ENCODE assay signal across 14 mouse cellular contexts in genomic region chr17:35161421-35161820, GRCm38 (mm10). TPM values are rescaled to one million over a fixed set of nuclear protein-coding genes. Genes with fewer than 3 reads are reported as not detected.
A peak's percentile ranks its signal among the peaks of the same experiment; 100 is the strongest.
DNase-seq lines count a peak whose midpoint lies in the region; ATAC-seq and TF ChIP-seq lines count a peak whose summit lies in the region.
"Had no signal": no experiment of that assay in that cellular context is flagged by ENCODE, and none has a peak within 500 bp of the region (broad histone marks: within the 10 kb centered on the region; RNA-seq: fewer than 3 reads in every experiment).

No protein-coding gene starts in this region.

- H3K27me3 ChIP-seq in heart, embryonic 14.5 days (ENCODE audit: control insufficient read depth, insufficient read depth, low read length), result no peaks in the 10 kb centered on the region
- H3K27me3 ChIP-seq in liver, embryonic 12.5 days (replicated peaks), result no peaks in the 10 kb centered on the region
- H3K27me3 ChIP-seq in limb, embryonic 10.5 days (ENCODE audit: low read depth, poor library complexity, severe bottlenecking), result no peaks in the 10 kb centered on the region
- no peaks in the 10 kb centered on the region for H3K27me3 ChIP-seq in myocyte (ENCODE audit: control insufficient read depth, insufficient read depth, insufficient read length)
- H3K27me3 ChIP-seq: CH12.LX had no signal

- H3K9ac ChIP-seq in heart, embryonic 14.5 days (ENCODE audit: low read length), result peak overlapping the region; percentile 5; the same call in 1 of the 2 replicates
- 0 out of 2 replicates have a peak overlapping the region, but pooled peaks have one; percentile 15 for H3K9ac ChIP-seq in liver, embryonic 12.5 days

- peaks cover 10 to 31% of the 10 kb centered on the region in 2 experiments for H3K4me1 ChIP-seq in heart, embryonic 14.5 days (ENCODE audit: control insufficient read depth in 2 of 2, insufficient read depth in 2 of 2, low read length in 2 of 2)
- H3K4me1 ChIP-seq in liver, embryonic 12.5 days, result peaks cover 39% of the 10 kb centered on the region
- H3K4me1 ChIP-seq in limb, embryonic 10.5 days, result peaks cover 32% of the 10 kb centered on the region

- TF ChIP-seq POLR2A in myocyte (IDR thresholded peaks at IDR 0.05; ENCODE audit: insufficient read length, low read depth), result no peak

- H3K27ac ChIP-seq in heart, embryonic 14.5 days (replicated peaks in 1 of 2; ENCODE audit: control insufficient read depth in 1 of 2, insufficient read depth in 1 of 2, low read depth in 2 of 2, low read length in 2 of 2), result no peak overlapping the region
- H3K27ac ChIP-seq in liver, embryonic 12.5 days, result no peak overlapping the region
- H3K27ac ChIP-seq in limb, embryonic 10.5 days, result no peak overlapping the region

- intact Hi-C loops in heart, postnatal 25 days (cut with DNase I), result loop anchor here (5.0 to 10.0 kb wide), 2 partner anchors 39 to 957 kb away; partner anchors contain the start of genes Csnk2b, Gpank1 and Tap2
- intact Hi-C loops in left cerebral cortex, postnatal 4 days (cut with DNase I), result no loop called here

- H3K4me2 ChIP-seq in heart, embryonic 14.5 days (ENCODE audit: low read length), result no peak overlapping the region
- no peak overlapping the region for H3K4me2 ChIP-seq in liver, embryonic 12.5 days
- H3K4me2 ChIP-seq in myocyte (ENCODE audit: low read depth), result no peak overlapping the region

- H3K79me2 ChIP-seq in myocyte (ENCODE audit: control insufficient read depth, insufficient read depth), result peaks cover 67% of the 10 kb centered on the region

- no peak overlapping the region for H3ac ChIP-seq in myocyte (ENCODE audit: control insufficient read depth, insufficient read length)

- no peak for DNase-seq in heart, postnatal 25 days (ENCODE audit: low spot score)
- no peak for DNase-seq in liver
- DNase-seq in limb, embryonic 10.5 days (ENCODE audit: low spot score), result no peak
- DNase-seq in left cerebral cortex, postnatal 4 days, result no peak
- DNase-seq: cerebellum, adult 18-20 months; right cerebral cortex, postnatal 14 days; thymus, postnatal 25 days had no signal

- peaks cover 58% of the 10 kb centered on the region for H3K36me3 ChIP-seq in heart, embryonic 14.5 days (ENCODE audit: control insufficient read depth, insufficient read depth, low read length)
- H3K36me3 ChIP-seq in liver, embryonic 12.5 days, result peaks cover 65% of the 10 kb centered on the region
- peaks cover 66% of the 10 kb centered on the region for H3K36me3 ChIP-seq in limb, embryonic 10.5 days
- H3K36me3 ChIP-seq in myocyte (ENCODE audit: control insufficient read depth, insufficient read depth), result peaks cover 39% of the 10 kb centered on the region

- no peak for ATAC-seq in heart, embryonic 14.5 days (ENCODE audit: insufficient number of reproducible peaks, insufficient read depth, low FRiP score, low read depth)
- ATAC-seq in liver, embryonic 12.5 days, result no peak

- no peak overlapping the region for H3K4me3 ChIP-seq in heart, embryonic 14.5 days (ENCODE audit: control insufficient read depth in 1 of 2, insufficient read depth in 1 of 2, low read depth in 1 of 2, low read length in 2 of 2)
- H3K4me3 ChIP-seq in liver, embryonic 12.5 days, result no peak overlapping the region
- peak overlapping the region; percentile 15; the same call in 1 of the 2 replicates for H3K4me3 ChIP-seq in limb, embryonic 10.5 days
- peak overlapping the region; percentile 83 for H3K4me3 ChIP-seq in myocyte

- H3K9me3 ChIP-seq in heart, embryonic 14.5 days (ENCODE audit: control insufficient read depth, low read length), result no peaks in the 10 kb centered on the region
- H3K9me3 ChIP-seq in liver, embryonic 12.5 days (replicated peaks), result no peaks in the 10 kb centered on the region
- no peaks in the 10 kb centered on the region for H3K9me3 ChIP-seq in limb, embryonic 10.5 days (replicated peaks)

- WGBS in heart, embryonic 14.5 days, result 77% methylated on average over 11 of the region's 11 CpGs
- WGBS in liver, embryonic 12.5 days (ENCODE audit: insufficient replicate concordance), result 86% methylated on average over 11 of the region's 11 CpGs
- 87% methylated on average over 11 of the region's 11 CpGs for WGBS in limb, embryonic 10.5 days

TF ChIP-seq in myocyte, 11 proteins besides CTCF, POLR2A, EP300 and RAD21:
- no peak for TF ChIP-seq MYOG (IDR thresholded peaks at IDR 0.05; ENCODE audit: control insufficient read depth in 1 of 3, insufficient read depth in 1 of 3, insufficient read length in 2 of 3, low read depth in 2 of 3)
- no peak for TF ChIP-seq SRF (IDR thresholded peaks at IDR 0.05; ENCODE audit: control insufficient read depth, insufficient read length, low read depth)
- TF ChIP-seq REST (IDR thresholded peaks at IDR 0.05; ENCODE audit: insufficient read depth, insufficient read length), result no peak
- TF ChIP-seq MAX (IDR thresholded peaks at IDR 0.05; ENCODE audit: low read depth), result no peak
- no peak for TF ChIP-seq TCF3 (IDR thresholded peaks at IDR 0.05; ENCODE audit: insufficient read length, low read depth)
- TF ChIP-seq USF1 (IDR thresholded peaks at IDR 0.05; ENCODE audit: low read depth), result no peak
- TF ChIP-seq CEBPB (IDR thresholded peaks at IDR 0.05; ENCODE audit: insufficient read depth, poor library complexity, severe bottlenecking), result no peak
- TF ChIP-seq POLR2AphosphoS2 (IDR thresholded peaks at IDR 0.05; ENCODE audit: insufficient read length, low read depth), result no peak
- no peak for TF ChIP-seq TCF12 (IDR thresholded peaks at IDR 0.05; ENCODE audit: insufficient read depth, poor library complexity, severe bottlenecking)
- TF ChIP-seq MYOD1 (IDR thresholded peaks at IDR 0.05; ENCODE audit: control insufficient read depth in 1 of 3, insufficient read length in 2 of 3, low read depth in 2 of 3), result no peak
- TF ChIP-seq E2F4 (IDR thresholded peaks at IDR 0.05; ENCODE audit: insufficient read depth), result no peak

RNA-seq across cellular contexts. Expression of gene Prrc2a, which starts 3.3 kb away (rescaled TPM):
- 81.9 and 138 TPM in 2 replicates for polyA plus RNA-seq in heart, embryonic 14.5 days (2014; fragmentation: Nextera tagmentation; extraction: Ambion mirVana)
- total RNA-seq in heart, postnatal 25 days (2021), result 100 to 1,000 TPM; 135 to 143 TPM
- polyA plus RNA-seq in liver, embryonic 12.5 days (2016; fragmentation: Nextera tagmentation; extraction: Ambion mirVana), result 83.0 and 86.8 TPM in 2 replicates
- polyA plus RNA-seq in limb, embryonic 10.5 days (2016; fragmentation: Nextera tagmentation; extraction: Ambion mirVana), result 213 and 229 TPM in 2 replicates
- 153 TPM for polyA plus RNA-seq in myocyte (2012; fragmentation: generic; extraction: Trizol)
- 100 to 1,000 TPM; 311 to 315 TPM for total RNA-seq in left cerebral cortex, postnatal 4 days (2021)

RNA-seq across cellular contexts. Expression of gene Aif1, which starts 14.4 kb away (rescaled TPM):
- polyA plus RNA-seq in heart, embryonic 14.5 days (2014; fragmentation: Nextera tagmentation; extraction: Ambion mirVana), result 7.4 and 9.4 TPM in 2 replicates
- total RNA-seq in heart, postnatal 25 days (2021), result 1 to 10 TPM; 2.3 to 3.5 TPM
- polyA plus RNA-seq in liver, embryonic 12.5 days (2016; fragmentation: Nextera tagmentation; extraction: Ambion mirVana), result 10.5 and 11.6 TPM in 2 replicates
- 1.5 and 1.8 TPM in 2 replicates for polyA plus RNA-seq in limb, embryonic 10.5 days (2016; fragmentation: Nextera tagmentation; extraction: Ambion mirVana)
- not detected for polyA plus RNA-seq in myocyte (2012; fragmentation: generic; extraction: Trizol)
- total RNA-seq in left cerebral cortex, postnatal 4 days (2021), result 1 to 10 TPM; 2.5 to 3.6 TPM
- total RNA-seq: hematopoietic stem cell, adult 5-6 weeks had no signal

RNA-seq across cellular contexts. Expression of gene Bag6, which starts 26.4 kb away (rescaled TPM):
- polyA plus RNA-seq in heart, embryonic 14.5 days (2014; fragmentation: Nextera tagmentation; extraction: Ambion mirVana), result 63.3 and 68.6 TPM in 2 replicates
- total RNA-seq in heart, postnatal 25 days (2021), result 100 to 1,000 TPM; 222 to 232 TPM
- 29.1 and 35.5 TPM in 2 replicates for polyA plus RNA-seq in liver, embryonic 12.5 days (2016; fragmentation: Nextera tagmentation; extraction: Ambion mirVana)
- 74.2 and 74.7 TPM in 2 replicates for polyA plus RNA-seq in limb, embryonic 10.5 days (2016; fragmentation: Nextera tagmentation; extraction: Ambion mirVana)
- 271 TPM for polyA plus RNA-seq in myocyte (2012; fragmentation: generic; extraction: Trizol)
- total RNA-seq in left cerebral cortex, postnatal 4 days (2021), result 100 to 1,000 TPM; 395 to 410 TPM

RNA-seq across cellular contexts. Expression of gene Lst1, which starts 26.8 kb away (rescaled TPM):
- polyA plus RNA-seq in heart, embryonic 14.5 days (2014; fragmentation: Nextera tagmentation; extraction: Ambion mirVana), result 9.5 and 11.2 TPM in 2 replicates
- total RNA-seq in heart, postnatal 25 days (2021), result 1 to 10 TPM; 2.7 to 5.3 TPM
- polyA plus RNA-seq in liver, embryonic 12.5 days (2016; fragmentation: Nextera tagmentation; extraction: Ambion mirVana), result 20.8 and 23.7 TPM in 2 replicates
- 1.6 and 2.0 TPM in 2 replicates for polyA plus RNA-seq in limb, embryonic 10.5 days (2016; fragmentation: Nextera tagmentation; extraction: Ambion mirVana)
- 4.3 TPM for polyA plus RNA-seq in myocyte (2012; fragmentation: generic; extraction: Trizol)
- 10 to 100 TPM; 12.3 to 17.6 TPM for total RNA-seq in left cerebral cortex, postnatal 4 days (2021)

RNA-seq across cellular contexts. Expression of gene Apom, which starts 29.6 kb away (rescaled TPM):
- 0.34 TPM in 1 of 2 replicates, not detected in the other for polyA plus RNA-seq in heart, embryonic 14.5 days (2014; fragmentation: Nextera tagmentation; extraction: Ambion mirVana)
- total RNA-seq in heart, postnatal 25 days (2021), result not detected
- 482 and 508 TPM in 2 replicates for polyA plus RNA-seq in liver, embryonic 12.5 days (2016; fragmentation: Nextera tagmentation; extraction: Ambion mirVana)
- polyA plus RNA-seq in limb, embryonic 10.5 days (2016; fragmentation: Nextera tagmentation; extraction: Ambion mirVana), result 0.39 and 0.56 TPM in 2 replicates
- 0.18 TPM for polyA plus RNA-seq in myocyte (2012; fragmentation: generic; extraction: Trizol)
- total RNA-seq in left cerebral cortex, postnatal 4 days (2021), result under 1 TPM in 1 of 2 experiments, not detected in 1; 0.52 TPM
- total RNA-seq: CH12.LX; hematopoietic stem cell, adult 5-6 weeks; layer of hippocampus, adult 18-20 months; left cerebral cortex, postnatal 36 days had no signal

Comparison
In these comparisons a context has a peak if more than half of its experiments do, and no peak if none do; other contexts are left out.
1. H3K4me3 ChIP-seq: peak in limb, embryonic 10.5 days (single experiment) and myocyte (single experiment); none in heart, embryonic 14.5 days (0 of 2) and liver, embryonic 12.5 days (single experiment).